Mouse (Mus musculus): ENCODE results near the gene Pik3ip1. TPM values are rescaled to one million over a fixed set of nuclear protein-coding genes. Genes with fewer than 3 reads are reported as not detected.

Pik3ip1 gene
- polyA plus RNA-seq, 1 experiment from 2014 or later: 25.1 TPM

DNA sequence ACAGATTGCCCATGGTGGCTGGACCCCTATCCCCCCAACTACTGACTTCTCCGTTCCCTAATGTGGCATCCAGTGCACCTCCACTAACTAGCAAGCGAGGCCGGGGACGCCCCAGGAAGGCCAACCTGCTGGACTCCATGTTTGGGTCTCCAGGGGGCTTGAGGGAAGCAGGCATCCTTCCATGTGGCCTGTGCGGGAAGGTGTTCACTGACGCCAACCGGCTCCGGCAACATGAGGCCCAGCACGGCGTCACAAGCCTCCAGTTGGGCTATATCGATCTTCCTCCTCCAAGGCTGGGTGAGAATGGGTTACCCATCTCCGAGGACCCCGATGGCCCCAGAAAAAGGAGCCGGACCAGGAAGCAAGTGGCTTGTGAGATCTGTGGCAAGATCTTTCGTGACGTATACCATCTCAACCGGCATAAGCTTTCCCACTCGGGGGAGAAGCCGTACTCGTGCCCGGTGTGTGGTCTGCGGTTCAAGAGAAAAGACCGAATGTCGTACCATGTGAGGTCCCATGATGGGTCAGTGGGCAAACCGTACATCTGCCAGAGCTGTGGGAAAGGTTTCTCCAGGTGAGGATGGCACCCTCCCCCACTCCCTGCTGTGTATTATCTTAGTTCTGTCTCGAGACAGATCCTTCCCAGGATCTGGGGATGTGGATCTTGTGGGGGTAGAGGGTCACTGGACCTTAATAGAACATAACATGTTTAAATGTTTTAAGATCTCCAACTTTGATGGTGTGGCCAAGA, 38.7 kb upstream of the Pik3ip1 start:
- no peak for ATAC-seq
- no peaks in the 10 kb centered on the region for H3K27me3 ChIP-seq
- peak overlapping the region; percentile 97 for H3K9ac ChIP-seq (replicated peaks)
- H3K27ac ChIP-seq: peak overlapping the region; percentile 100
- H3K4me3 ChIP-seq (replicated peaks): peak overlapping the region; percentile 89
- WGBS: 1% methylated on average over 26 of the region's 26 CpGs
- H3K4me1 ChIP-seq (replicated peaks): peaks cover 54% of the 10 kb centered on the region
- H3K36me3 ChIP-seq: peaks cover 30% of the 10 kb centered on the region
- peak overlapping the region; percentile 89 for H3K4me2 ChIP-seq (replicated peaks)
- H3K9me3 ChIP-seq: no peaks in the 10 kb centered on the region

- Histone ChIP-seq H3K9me3 (no peaks in the 10 kb centered on the region), H3K27ac (peak overlapping the region; percentile 100), H3K27me3 (no peaks in the 10 kb centered on the region), H3K4me3 (replicated peaks) (peak overlapping the region; percentile 89), H3K4me1 (replicated peaks) (peaks cover 58% of the 10 kb centered on the region), H3K4me2 (replicated peaks) (peak overlapping the region; percentile 89), H3K36me3 (peaks cover 36% of the 10 kb centered on the region), H3K9ac (replicated peaks) (peak overlapping the region; percentile 97)
- WGBS: under 1% methylated on average over 8 of the region's 8 CpGs
- 0 out of 2 replicates have a peak, but pooled peaks have one; percentile 4 for ATAC-seq
Observed at GRCm38 (mm10) chr11:3292062-3292421, 38.2 kb upstream of the Pik3ip1 start.

GRCm38 (mm10) chr11:3292711-3293249, 37.4 kb upstream of the Pik3ip1 start:
- peak; percentile 37 for ATAC-seq

GRCm38 (mm10) chr11:3293361-3293760, 36.8 kb upstream of the Pik3ip1 start:
- Histone ChIP-seq H3K36me3 (peaks cover 49% of the 10 kb centered on the region), H3K27me3 (no peaks in the 10 kb centered on the region), H3K4me3 (replicated peaks) (peak overlapping the region; percentile 89), H3K4me2 (replicated peaks) (peak overlapping the region; percentile 89), H3K9ac (replicated peaks) (peak overlapping the region; percentile 97), H3K27ac (peak overlapping the region; percentile 100), H3K9me3 (no peaks in the 10 kb centered on the region), H3K4me1 (replicated peaks) (peaks cover 55% of the 10 kb centered on the region)
- ATAC-seq: no peak
- 15% methylated on average over 4 of the region's 4 CpGs for WGBS

More at GRCm38 (mm10) chr11:3292711-3293249, 37.4 kb upstream of the Pik3ip1 start:
- H3K4me1 ChIP-seq (replicated peaks): peaks cover 57% of the 10 kb centered on the region
- peaks cover 43% of the 10 kb centered on the region for H3K36me3 ChIP-seq
- H3K27ac ChIP-seq: peak overlapping the region; percentile 100
- no peaks in the 10 kb centered on the region for H3K27me3 ChIP-seq
- peak overlapping the region; percentile 97 for H3K9ac ChIP-seq (replicated peaks)
- WGBS: under 1% methylated on average over 8 of the region's 8 CpGs
- peak overlapping the region; percentile 89 for H3K4me2 ChIP-seq (replicated peaks)
- peak overlapping the region; percentile 89 for H3K4me3 ChIP-seq (replicated peaks)
- H3K9me3 ChIP-seq: no peaks in the 10 kb centered on the region

DNA sequence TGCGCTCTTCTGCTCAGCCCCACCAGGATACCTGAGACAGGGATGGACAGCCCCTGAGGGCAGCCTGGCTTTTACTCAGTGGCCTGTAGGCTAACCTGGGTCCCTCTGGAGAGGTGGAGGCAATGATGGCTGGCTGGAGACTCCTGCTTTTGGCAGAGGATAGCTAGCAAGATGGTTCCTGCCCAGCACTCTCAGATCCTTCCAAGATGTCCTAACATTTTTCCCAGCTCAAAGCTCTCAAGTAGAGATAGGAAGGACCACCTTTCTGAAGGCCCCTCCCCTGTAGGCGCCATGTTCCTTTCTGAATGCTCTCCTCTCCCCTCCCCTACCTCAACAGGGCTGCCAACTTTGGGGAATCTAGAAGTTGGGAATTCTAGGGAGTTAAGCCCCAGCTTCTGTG, 35.6 kb upstream of the Pik3ip1 start:
- WGBS: 92% methylated on average over 2 of the region's 2 CpGs
- peaks cover 62% of the 10 kb centered on the region for H3K36me3 ChIP-seq
- H3K9ac ChIP-seq (replicated peaks): peak overlapping the region; percentile 97
- H3K9me3 ChIP-seq: no peaks in the 10 kb centered on the region
- peak overlapping the region; percentile 100 for H3K27ac ChIP-seq
- peak overlapping the region; percentile 89 for H3K4me2 ChIP-seq (replicated peaks)
- no peak for ATAC-seq
- peaks cover 52% of the 10 kb centered on the region for H3K4me1 ChIP-seq (replicated peaks)
- peak overlapping the region; percentile 89 for H3K4me3 ChIP-seq (replicated peaks)
- H3K27me3 ChIP-seq: no peaks in the 10 kb centered on the region

- H3K4me1 ChIP-seq (replicated peaks): peaks cover 52% of the 10 kb centered on the region
- H3K27ac ChIP-seq: no peak overlapping the region
- H3K27me3 ChIP-seq: no peaks in the 10 kb centered on the region
- peak overlapping the region; percentile 39; the same call in 1 of the 2 replicates for H3K9ac ChIP-seq (replicated peaks)
- H3K9me3 ChIP-seq: no peaks in the 10 kb centered on the region
- ATAC-seq: no peak
- H3K4me3 ChIP-seq (replicated peaks): peak overlapping the region; percentile 89
- peaks cover 76% of the 10 kb centered on the region for H3K36me3 ChIP-seq
- WGBS: 73% methylated on average over 5 of the region's 5 CpGs
- peak overlapping the region; percentile 89 for H3K4me2 ChIP-seq (replicated peaks)
Observed at GRCm38 (mm10) chr11:3296056-3296455, 34.1 kb upstream of the Pik3ip1 start.

GRCm38 (mm10) chr11:3297871-3298812, 32.1 kb upstream of the Pik3ip1 start:
- Histone ChIP-seq H3K27ac (no peak overlapping the region), H3K4me2 (replicated peaks) (no peak overlapping the region), H3K9me3 (no peaks in the 10 kb centered on the region), H3K36me3 (peaks cover 97% of the 10 kb centered on the region), H3K27me3 (no peaks in the 10 kb centered on the region), H3K4me3 (replicated peaks) (no peak overlapping the region), H3K9ac (replicated peaks) (no peak overlapping the region), H3K4me1 (replicated peaks) (peaks cover 49% of the 10 kb centered on the region)
- 87% methylated on average over 10 of the region's 10 CpGs for WGBS
- no peak for ATAC-seq

GRCm38 (mm10) chr11:3298813-3299185, 31.4 kb upstream of the Pik3ip1 start:
- no peak for ATAC-seq
- Histone ChIP-seq H3K9me3 (no peaks in the 10 kb centered on the region), H3K4me1 (replicated peaks) (peaks cover 42% of the 10 kb centered on the region), H3K9ac (replicated peaks) (no peak overlapping the region), H3K4me2 (replicated peaks) (no peak overlapping the region), H3K27me3 (no peaks in the 10 kb centered on the region), H3K4me3 (replicated peaks) (no peak overlapping the region), H3K27ac (no peak overlapping the region), H3K36me3 (peaks cover 99% of the 10 kb centered on the region)
- WGBS: 92% methylated on average over 14 of the region's 14 CpGs

GRCm38 (mm10) chr11:3301075-3301474, 29.1 kb upstream of the Pik3ip1 start:
- Histone ChIP-seq H3K4me3 (replicated peaks) (no peak overlapping the region), H3K4me2 (replicated peaks) (no peak overlapping the region), H3K36me3 (peaks cover 98% of the 10 kb centered on the region), H3K27me3 (no peaks in the 10 kb centered on the region), H3K9me3 (no peaks in the 10 kb centered on the region), H3K4me1 (replicated peaks) (peaks cover 20% of the 10 kb centered on the region), H3K9ac (replicated peaks) (no peak overlapping the region), H3K27ac (no peak overlapping the region)
- ATAC-seq: no peak
- 95% methylated on average over 5 of the region's 5 CpGs for WGBS

GRCm38 (mm10) chr11:3302385-3302784, 27.8 kb upstream of the Pik3ip1 start:
- H3K4me2 ChIP-seq (replicated peaks): no peak overlapping the region
- H3K27ac ChIP-seq: no peak overlapping the region
- no peaks in the 10 kb centered on the region for H3K9me3 ChIP-seq
- WGBS: 94% methylated on average over 4 of the region's 4 CpGs
- H3K27me3 ChIP-seq: no peaks in the 10 kb centered on the region
- H3K4me3 ChIP-seq (replicated peaks): no peak overlapping the region
- H3K36me3 ChIP-seq: peaks cover 98% of the 10 kb centered on the region
- H3K4me1 ChIP-seq (replicated peaks): peaks cover 7% of the 10 kb centered on the region
- ATAC-seq: no peak
- no peak overlapping the region for H3K9ac ChIP-seq (replicated peaks)

DNA sequence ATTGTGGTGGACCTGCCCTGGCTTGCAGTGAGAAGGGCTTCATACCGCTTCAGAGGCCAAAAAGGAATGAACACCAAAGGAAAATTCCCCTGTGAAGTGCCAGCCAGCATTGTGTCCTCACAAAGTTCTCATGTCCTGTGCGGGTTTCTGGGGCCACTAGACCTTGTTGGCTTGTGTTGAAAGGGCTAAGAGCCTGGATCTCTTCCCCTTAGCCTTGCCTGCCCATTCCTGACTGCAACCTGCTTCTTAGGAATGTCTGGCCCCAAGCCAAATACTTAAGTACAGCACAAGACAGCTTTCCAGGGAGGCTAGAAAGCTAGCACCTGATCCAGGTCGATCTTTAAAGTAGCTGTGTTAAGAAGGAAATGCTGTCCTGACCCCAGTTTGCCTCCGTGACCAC, 27.4 kb upstream of the Pik3ip1 start:
- Histone ChIP-seq H3K9ac (replicated peaks) (no peak overlapping the region), H3K4me1 (replicated peaks) (peaks cover 3% of the 10 kb centered on the region; the same call in 1 of the 2 replicates), H3K36me3 (peaks cover 98% of the 10 kb centered on the region), H3K4me3 (replicated peaks) (no peak overlapping the region), H3K27ac (no peak overlapping the region), H3K27me3 (no peaks in the 10 kb centered on the region), H3K9me3 (no peaks in the 10 kb centered on the region), H3K4me2 (replicated peaks) (no peak overlapping the region)
- 88% methylated on average over 4 of the region's 4 CpGs for WGBS
- no peak for ATAC-seq

- no peak overlapping the region for H3K27ac ChIP-seq
Observed at GRCm38 (mm10) chr11:3305821-3306220, 24.4 kb upstream of the Pik3ip1 start.

More at GRCm38 (mm10) chr11:3305821-3306220, 24.4 kb upstream of the Pik3ip1 start:
- Histone ChIP-seq H3K9me3 (no peaks in the 10 kb centered on the region), H3K4me2 (replicated peaks) (no peak overlapping the region), H3K4me1 (replicated peaks) (no peaks in the 10 kb centered on the region), H3K9ac (replicated peaks) (no peak overlapping the region), H3K27me3 (no peaks in the 10 kb centered on the region), H3K4me3 (replicated peaks) (no peak overlapping the region), H3K36me3 (peaks cover 98% of the 10 kb centered on the region)
- 98% methylated on average over 4 of the region's 4 CpGs for WGBS
- no peak for ATAC-seq

Data from midbrain, embryonic 13.5 days (tissue).